Mouse (Mus musculus): ENCODE results near the gene Fam208b.

GRCm38 (mm10) chr13:3594311-3594710 lies 16.6 kb downstream of the Fam208b start:
- no peak for TF ChIP-seq CTCF (IDR thresholded peaks at IDR 0.05; ENCODE audit: low read depth, low read length)
- TF ChIP-seq POLR2A (IDR thresholded peaks at IDR 0.05; ENCODE audit: extremely low read depth, insufficient read depth, low read length): no peak

Measured in liver, adult 2 months (tissue).